Mouse (Mus musculus) inflammation-experienced regulatory T-cells, adult 6 months (primary cell): Measurements from ENCODE around the gene Serinc4. TPM values are rescaled to one million over a fixed set of nuclear protein-coding genes. Genes with fewer than 3 reads are reported as not detected.
"Not testable (repeated sequence)": the region's sequence is repeated elsewhere in the genome, so short reads cannot be mapped to it uniquely, and the experiment has no call there.

Experiments
- ATAC-seq: one replicate; pipeline ENCODE4 v1.8.0; 2017
- polyA plus RNA-seq, 3 experiments: library from polyadenylated mRNA; unstranded; fragments of 100-300 nt; shearing (Covaris generic); gene quantifications; one replicate each; pipeline ENCODE4 v1.2.1; 2017

Gene Serinc4
- under 1 TPM in 1 of 3 experiments, not detected in 2; 0.62 TPM for polyA plus RNA-seq

GRCm38 (mm10) chr2:121456692-121457642 is at the start of gene Serinc4:
Serinc4 (minus strand) TSS chr2:121456781.
- peak; percentile 99 for ATAC-seq

GRCm38 (mm10) chr2:121501550-121501949 is 45.0 kb upstream of the Serinc4 start:
- ATAC-seq = peak; percentile 35

- ATAC-seq = not testable (repeated sequence)
Observed at GRCm38 (mm10) chr2:121484403-121484802, 27.8 kb upstream of the Serinc4 start.

GRCm38 (mm10) chr2:121483576-121483975 is 27.0 kb upstream of the Serinc4 start:
- no peak for ATAC-seq

GRCm38 (mm10) chr2:121480916-121481315 is 24.3 kb upstream of the Serinc4 start:
- not testable (repeated sequence) for ATAC-seq

GRCm38 (mm10) chr2:121480498-121480897 is 23.9 kb upstream of the Serinc4 start:
- peak; percentile 69 for ATAC-seq

- ATAC-seq = no peak
Observed at GRCm38 (mm10) chr2:121477491-121478266, 21.1 kb upstream of the Serinc4 start.

- not testable (repeated sequence) for ATAC-seq
Observed at GRCm38 (mm10) chr2:121475306-121475705, 18.7 kb upstream of the Serinc4 start.

GRCm38 (mm10) chr2:121474180-121474535 is 17.6 kb upstream of the Serinc4 start:
- peak; percentile 46 for ATAC-seq

- ATAC-seq = peak; percentile 99
Observed at GRCm38 (mm10) chr2:121473301-121474179, 17.0 kb upstream of the Serinc4 start, which contains the start of gene Mfap1b. Mfap1b (minus strand) TSS chr2:121474067.

GRCm38 (mm10) chr2:121472783-121473182 is 16.2 kb upstream of the Serinc4 start:
- ATAC-seq = not testable (repeated sequence)

- peak; percentile 20 for ATAC-seq
Observed at GRCm38 (mm10) chr2:121468982-121469381, 12.4 kb upstream of the Serinc4 start.

GRCm38 (mm10) chr2:121460071-121460470 is 3.5 kb upstream of the Serinc4 start:
- ATAC-seq = no peak

- ATAC-seq = no peak
Observed at GRCm38 (mm10) chr2:121455534-121455933, 1.0 kb downstream of the Serinc4 start.

GRCm38 (mm10) chr2:121453917-121454316 is 2.7 kb downstream of the Serinc4 start:
- ATAC-seq = no peak

- ATAC-seq = no peak
Observed at GRCm38 (mm10) chr2:121452990-121453389, 3.6 kb downstream of the Serinc4 start, which contains the start of gene Hypk. Hypk (plus strand) TSS chr2:121453290.

GRCm38 (mm10) chr2:121452361-121452760 is 4.2 kb downstream of the Serinc4 start:
- no peak for ATAC-seq

GRCm38 (mm10) chr2:121450093-121450492 is 6.5 kb downstream of the Serinc4 start:
- no peak for ATAC-seq

GRCm38 (mm10) chr2:121449545-121450011 is 7.0 kb downstream of the Serinc4 start:
- peak; percentile 11 for ATAC-seq

GRCm38 (mm10) chr2:121448739-121449535 is 7.6 kb downstream of the Serinc4 start, which contains the start of gene Serf2:
Serf2 (plus strand) TSS chr2:121449195.
- ATAC-seq = peak; percentile 92

GRCm38 (mm10) chr2:121448136-121448535 is 8.4 kb downstream of the Serinc4 start:
- no peak for ATAC-seq
